Mouse (Mus musculus): ENCODE measurements at regions not wholly inside any gene's neighbourhood (a gene's known extent, or its start where the extent isn't known, plus 50 kb on each side); places are given as distances from the start of the nearest gene placed in this dataset.

DNA sequence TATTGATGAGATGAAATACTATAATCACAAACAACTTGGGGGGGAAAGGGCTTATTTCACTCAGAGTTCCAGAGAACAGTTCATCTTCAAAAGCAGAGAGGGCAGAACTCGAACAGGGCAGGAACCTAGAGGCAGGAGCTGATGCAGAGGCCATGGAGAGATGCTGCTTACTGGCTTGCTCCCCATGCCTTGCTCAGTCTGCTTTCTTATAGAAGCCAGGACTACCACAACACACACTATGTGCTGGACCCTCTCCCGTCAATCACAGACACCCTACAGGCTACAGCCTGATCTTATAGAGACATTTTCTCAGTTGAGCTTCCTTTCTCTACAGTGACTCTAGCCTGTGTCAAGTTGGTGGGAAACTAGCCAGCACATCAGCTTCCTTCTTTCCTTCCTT, 157.3 kb downstream of the Zfp36l1 start:
- TF ChIP-seq CTCF (IDR thresholded peaks at IDR 0.05; ENCODE audit: low read depth, low read length) (no peak), GATA1 (IDR thresholded peaks at IDR 0.05; ENCODE audit: borderline replicate concordance, low read length) (no peak)
